Mouse (Mus musculus) inflammation-experienced regulatory T-cells, adult 6 months (primary cell): ENCODE data around the gene Cyb5rl. TPM values are rescaled to one million over a fixed set of nuclear protein-coding genes. Genes with fewer than 3 reads are reported as not detected.

Experiments used
- ATAC-seq: one replicate; pipeline ENCODE4 v1.8.0; 2017
- polyA plus RNA-seq, 3 experiments: library from polyadenylated mRNA; unstranded; fragments of 100-300 nt; shearing (Covaris generic); gene quantifications; one replicate each; pipeline ENCODE4 v1.2.1; 2017

The Cyb5rl gene
- polyA plus RNA-seq, 3 experiments from 2014 or later: 5.4 to 10.4 (median 7.5) TPM

DNA sequence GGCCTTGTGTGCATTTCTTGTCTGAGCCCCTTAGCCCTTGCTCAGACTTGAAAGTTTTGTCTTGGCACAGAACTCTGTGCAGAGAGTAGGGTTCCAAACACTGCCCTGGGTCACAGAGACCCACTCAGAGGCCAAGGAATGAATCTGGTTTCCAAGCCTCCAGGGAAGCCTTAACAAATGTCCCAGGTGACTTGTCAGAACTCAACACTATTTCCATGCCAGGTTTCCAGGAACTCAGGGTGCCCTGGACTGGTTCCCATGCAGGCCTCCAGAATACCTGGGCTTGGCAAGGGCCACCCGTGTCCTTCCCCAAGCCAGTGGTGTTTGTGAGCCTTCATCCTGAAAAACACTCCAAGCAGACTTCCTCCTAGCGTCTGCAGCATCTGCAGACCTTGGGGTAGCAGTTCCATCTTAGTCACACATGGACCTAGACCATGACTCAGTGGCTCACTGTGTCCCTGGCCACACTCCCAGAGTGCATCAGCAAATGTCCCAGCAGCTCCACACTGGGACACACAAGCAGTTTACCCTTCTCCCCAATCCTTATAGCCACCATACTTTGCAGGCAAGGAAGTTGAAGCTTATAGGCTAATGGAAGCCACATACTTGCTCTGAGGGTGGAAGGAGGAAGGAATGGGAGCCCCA, 51.1 kb downstream of the Cyb5rl start:
- no peak for ATAC-seq

DNA sequence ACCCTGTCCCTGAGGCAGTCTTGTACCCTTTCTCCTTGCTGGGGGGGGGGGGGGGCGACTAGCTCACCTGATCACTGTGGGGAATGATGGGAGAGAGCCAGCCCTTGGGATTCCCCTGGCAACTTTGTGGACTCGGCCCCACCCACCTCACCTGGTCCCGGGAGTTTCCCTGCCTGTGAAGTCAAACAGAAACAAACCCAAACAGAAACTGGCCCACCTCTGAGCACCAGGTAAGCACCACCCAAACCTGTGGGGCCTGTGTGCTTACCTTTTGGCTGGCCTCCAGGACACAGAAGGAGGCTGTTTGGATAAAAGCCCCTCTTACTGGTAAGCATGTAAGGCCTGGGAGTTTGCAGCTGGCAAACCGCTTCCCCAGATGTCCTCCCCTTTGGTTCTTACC, 52.3 kb downstream of the Cyb5rl start:
- ATAC-seq: no peak

DNA sequence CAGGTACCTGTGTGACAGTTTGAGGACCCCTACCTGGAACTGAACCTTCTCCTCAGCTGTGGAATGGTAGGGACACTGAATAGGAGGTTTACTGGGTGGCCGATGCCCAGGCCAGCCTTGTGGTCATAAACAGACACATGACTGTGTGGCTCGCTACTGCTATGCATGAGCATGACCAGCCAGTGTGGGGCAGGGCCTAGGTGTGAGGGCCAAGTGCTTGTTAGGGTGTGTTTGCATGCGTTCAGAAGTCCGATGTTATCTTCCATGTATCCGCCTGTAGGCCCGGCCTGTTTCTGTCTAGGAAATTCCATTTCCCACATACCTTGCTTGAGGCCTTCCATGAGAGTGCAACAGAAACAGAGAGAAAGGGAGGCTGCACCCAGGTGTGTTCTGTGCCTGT, 53.9 kb downstream of the Cyb5rl start:
- no peak for ATAC-seq

DNA sequence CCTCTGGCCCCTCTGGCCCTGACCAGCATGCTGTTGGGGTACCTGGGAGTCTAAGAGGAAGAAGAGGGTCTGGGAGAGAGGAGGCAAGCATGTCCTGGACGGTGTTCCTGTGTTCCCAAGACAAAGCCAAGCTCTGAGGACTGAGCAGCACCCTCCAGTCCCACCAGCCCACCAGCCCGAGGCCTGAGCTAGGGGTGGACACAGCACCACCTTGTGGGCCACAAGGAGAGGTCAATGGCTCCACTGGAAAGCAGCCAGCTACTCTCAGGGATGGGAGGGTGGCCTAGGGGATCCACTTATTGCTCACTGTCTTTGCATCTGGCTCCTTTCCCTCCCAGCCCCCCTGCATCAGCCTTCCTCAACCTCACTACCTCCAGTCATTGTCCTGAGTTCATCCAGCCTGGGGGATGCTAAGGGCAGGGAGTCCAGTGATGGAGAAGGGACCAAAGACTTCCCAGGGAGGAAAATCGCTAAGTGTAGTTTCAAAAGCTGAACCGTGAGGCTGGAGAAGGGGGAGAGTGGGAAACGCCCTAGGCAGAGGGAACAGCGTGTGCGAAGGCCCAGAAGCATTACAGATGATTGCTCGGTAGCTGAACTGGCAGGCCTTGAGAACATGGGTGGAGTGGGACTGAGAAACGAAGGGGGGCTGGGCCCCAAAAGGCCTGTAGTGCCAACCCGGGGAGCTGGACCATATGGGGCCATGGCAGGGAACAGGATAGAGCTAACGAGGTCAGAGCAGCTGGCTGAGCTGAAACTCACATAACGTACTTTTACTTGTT, 54.6 kb downstream of the Cyb5rl start:
- no peak for ATAC-seq

DNA sequence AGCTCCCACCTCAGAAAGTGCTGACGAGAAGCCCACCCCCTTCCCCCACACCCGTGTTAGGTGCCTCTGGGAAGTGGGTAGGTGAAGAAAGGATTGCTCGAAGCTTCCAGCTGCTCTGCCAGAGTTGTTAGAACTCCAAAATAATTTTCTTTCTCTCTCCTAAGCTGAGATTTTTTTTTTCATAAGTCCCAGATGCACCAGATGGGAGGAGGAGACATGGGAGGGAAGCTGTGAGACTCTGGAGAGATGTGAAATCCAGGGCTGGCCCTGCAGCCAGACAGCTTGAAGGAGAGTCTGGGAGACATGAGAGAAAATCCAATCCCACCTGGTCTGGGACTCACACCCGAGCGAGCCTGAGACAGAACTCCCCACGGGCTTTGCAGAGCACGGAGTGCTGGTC, 57.6 kb downstream of the Cyb5rl start:
- ATAC-seq: no peak

DNA sequence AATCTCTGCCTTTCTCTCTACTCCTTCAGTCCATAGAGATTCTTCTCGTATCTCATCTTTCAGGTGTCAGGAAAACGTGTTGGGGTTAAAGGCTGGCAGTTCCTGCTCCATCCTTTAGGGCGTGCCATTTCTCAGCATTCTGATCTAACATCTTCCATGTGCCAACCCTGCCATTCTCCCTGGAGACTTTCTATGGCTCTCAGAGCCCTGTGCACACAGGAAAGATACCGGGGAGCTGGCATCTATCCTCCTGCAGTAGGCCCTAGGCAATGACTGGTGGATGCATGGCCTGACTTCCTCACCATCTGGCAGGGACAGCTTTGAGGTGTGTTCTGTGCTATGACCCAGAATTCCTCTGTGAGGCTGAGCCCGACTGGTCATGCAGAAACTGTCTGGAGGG, 58.3 kb downstream of the Cyb5rl start:
- no peak for ATAC-seq

DNA sequence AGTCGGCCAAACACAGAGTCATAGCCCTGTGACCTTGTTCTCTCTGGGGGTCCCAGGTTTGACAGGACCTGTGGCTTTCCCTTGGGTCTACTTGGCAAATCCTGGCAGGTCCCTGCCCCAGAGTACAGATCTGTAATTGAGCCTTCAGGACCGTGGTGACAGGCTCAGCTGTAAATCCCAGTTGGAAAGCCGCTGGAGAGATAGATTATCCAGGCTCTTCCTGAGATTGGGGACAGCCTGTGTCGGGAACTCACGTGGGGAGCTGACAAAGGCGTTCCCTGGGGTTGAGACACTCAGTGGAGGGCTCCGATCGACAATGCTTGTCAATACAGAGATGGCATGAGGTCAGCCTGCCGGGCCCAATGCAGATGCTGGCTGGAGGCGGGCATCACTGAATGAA, 59.6 kb downstream of the Cyb5rl start:
- ATAC-seq: no peak

DNA sequence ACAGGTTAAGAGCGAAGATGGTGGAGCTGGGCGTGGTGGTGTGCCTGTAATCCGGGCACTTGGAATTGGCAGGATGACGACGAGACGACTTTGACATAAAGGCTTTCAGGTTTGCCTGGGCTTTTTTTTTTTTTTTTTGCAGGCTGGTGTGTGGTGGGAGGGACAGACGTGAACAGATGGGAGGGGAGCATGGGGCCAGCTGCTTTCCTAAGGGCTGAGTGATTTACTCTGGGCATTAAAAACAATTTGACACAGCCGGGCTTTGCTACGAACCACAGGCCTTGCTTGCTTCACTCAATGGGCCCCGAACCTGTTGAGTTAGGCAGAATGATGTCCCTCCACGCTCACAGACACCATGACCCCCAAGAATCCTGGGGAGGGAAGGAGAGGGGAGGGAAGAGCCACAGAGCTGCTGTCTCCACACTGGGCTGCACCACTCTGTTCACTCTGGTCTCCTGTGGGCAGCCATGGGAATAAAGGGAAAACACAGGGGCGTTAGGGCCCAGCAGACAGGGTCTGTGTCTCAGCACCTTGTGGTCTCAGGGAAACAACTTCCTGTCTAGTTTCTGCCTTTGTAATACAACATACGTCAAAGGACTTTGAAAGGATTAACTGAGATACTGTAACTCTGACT, 60.2 kb downstream of the Cyb5rl start:
- ATAC-seq: no peak

DNA sequence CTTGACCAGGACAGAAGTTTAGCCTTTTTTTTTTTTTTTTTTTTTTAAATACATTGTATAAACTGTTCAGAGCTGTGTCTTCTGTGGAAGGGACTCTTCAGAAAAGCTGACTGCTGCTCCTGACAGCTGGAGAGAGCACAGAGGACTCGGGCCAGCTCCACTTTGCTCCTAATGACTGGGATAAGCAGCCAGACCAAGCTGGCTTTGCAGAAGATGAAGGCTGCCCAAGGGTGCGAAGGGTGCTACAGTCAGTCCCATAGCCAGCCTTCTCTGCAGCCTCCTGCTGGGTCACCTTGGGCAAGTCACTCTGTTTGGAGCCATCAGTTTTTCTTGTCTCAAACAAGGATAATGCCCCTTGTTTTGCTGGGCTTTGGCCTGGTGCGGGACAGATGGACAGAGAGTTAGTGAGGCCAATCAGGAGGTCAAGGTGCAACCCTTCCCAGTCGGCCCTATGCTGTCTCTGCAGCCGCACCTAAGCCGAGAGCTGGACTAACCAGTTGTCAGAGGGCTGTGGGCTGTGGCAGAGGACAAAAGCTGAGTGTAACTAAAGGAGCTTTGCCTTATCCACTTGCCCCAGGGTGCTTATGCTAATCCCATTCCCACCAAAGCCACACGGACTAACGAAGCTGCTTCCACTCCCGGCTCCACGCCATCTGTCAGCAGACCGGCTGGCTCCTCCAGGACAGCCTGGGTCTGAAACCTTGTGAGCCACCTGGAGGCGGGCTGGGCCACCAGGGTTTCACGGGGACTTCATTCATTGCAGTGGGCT, 61.3 kb downstream of the Cyb5rl start:
- no peak for ATAC-seq

DNA sequence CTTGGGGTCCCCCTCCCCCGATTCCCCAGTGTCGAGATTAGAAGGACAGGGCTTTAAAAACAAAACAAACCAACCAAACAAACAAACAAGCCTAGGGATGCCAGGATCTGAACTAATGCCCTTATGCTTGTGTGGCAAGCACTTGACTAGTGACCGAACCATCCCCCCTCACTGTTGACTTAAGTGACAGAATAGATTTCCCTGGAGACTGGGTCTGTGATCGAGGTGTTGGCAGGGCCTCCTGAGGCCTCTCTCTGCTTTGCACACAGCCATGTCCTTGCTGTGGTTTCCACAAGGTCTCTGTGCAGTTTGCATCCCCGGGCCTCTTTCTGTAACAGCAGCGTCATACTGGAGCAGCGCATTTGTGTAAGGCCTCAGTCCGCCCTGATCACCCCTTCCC, 62.6 kb downstream of the Cyb5rl start:
- no peak for ATAC-seq

DNA sequence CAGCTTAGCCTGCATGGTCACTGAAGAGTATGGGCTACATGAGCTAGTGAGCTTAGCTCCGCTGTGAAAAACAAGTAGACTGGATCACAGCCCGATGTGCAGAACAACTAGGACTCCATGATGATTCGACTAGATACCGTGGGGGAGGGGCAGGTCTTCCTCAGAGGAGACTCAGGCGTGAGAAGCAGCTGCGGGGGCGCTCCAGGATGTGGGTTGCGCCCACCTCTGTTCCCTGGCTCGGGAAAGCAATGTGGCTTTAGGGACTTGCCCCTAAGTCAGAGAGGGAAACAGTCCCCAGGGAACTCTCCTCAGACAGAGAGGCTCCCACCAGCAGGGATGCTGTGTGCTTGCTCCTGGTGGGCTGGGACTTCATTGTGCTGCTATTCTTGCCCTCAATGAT, 63.7 kb downstream of the Cyb5rl start:
- ATAC-seq: no peak

DNA sequence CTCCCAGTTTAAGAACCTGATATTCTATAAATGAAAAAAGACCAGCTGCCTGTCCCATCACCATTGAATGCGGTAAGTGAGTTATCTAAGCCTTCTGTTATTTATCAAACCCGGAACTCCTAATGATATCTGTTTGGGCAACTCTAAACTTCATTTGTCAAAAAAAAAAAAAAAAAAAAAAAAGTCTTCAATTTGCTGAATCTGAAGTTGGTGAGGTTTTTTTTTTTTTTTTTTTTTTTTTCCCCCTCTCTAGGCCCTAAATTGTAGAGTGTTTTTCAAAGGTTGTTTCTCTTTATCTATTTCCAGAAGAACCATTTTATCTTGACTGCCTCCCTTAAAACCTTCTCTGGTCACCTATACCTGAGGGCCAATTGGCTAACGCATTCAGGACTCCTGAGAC, 68.1 kb downstream of the Cyb5rl start:
- ATAC-seq: no peak

DNA sequence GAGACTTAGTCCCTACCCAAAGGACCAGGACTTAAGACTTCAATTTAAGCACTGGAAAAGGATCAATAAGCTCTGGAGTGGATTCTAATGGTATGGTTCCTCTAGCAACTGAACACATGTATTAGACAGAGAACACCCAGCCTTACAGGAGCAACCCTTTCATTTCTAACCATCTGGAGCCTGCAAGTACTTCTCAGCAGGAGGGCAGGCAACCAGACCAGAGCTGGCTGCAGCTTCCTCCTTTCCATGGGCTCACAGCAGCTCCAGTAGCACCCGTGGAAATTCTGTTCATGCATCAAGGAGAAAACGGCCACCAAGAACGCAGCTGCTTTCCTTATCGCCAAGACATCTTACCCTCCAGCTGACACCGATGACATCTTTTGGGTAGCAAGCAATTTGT, 68.9 kb downstream of the Cyb5rl start:
- ATAC-seq: no peak

DNA sequence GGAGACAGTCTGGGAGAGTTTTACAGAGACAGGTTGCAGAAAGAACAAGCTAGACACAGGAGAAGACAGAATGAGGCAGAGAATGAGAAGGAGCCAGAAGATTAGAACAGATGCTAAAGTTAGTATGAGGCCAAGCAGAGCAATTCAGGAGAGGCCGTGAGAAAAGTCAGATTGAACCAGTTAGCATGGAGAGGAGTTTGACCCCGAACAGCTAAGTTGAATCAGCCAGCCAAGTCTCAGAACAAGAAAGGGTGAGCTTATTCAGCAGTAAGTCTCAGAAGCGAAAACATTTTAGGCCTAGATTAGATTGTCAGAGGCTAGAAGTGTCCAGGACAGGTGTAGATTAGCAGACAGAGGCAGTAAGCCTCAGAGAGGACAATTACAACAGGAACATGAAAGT, 69.7 kb downstream of the Cyb5rl start:
- ATAC-seq: no peak

Other genes with a start within 250 kb of the Cyb5rl start
- gene Ssbp3, start 156.3 kb upstream of the Cyb5rl start, polyA plus RNA-seq: 10 to 100 TPM; 36.1 to 45.6 (median 43.4) TPM
- gene Mrpl37, start 120 bp upstream of the Cyb5rl start, polyA plus RNA-seq: 10 to 100 TPM; 38.2 to 53.0 (median 44.6) TPM
- gene Cdcp2, start 29.9 kb downstream of the Cyb5rl start, polyA plus RNA-seq: not detected
- 100 to 1,000 TPM; 391 to 444 (median 391) TPM for gene Tmem59, start 111.4 kb downstream of the Cyb5rl start, polyA plus RNA-seq
- 10 to 100 TPM; 13.6 to 25.2 (median 13.7) TPM for gene Tceanc2, start 112.1 kb downstream of the Cyb5rl start, polyA plus RNA-seq
- gene Ldlrad1, start 142.2 kb downstream of the Cyb5rl start, polyA plus RNA-seq: under 1 TPM in 1 of 3 experiments, not detected in 2; 0.57 TPM
- gene Lrrc42, start 186.5 kb downstream of the Cyb5rl start, polyA plus RNA-seq: 10 to 100 TPM; 18.8 to 25.8 (median 24.0) TPM
- gene Hspb11, start 186.6 kb downstream of the Cyb5rl start, polyA plus RNA-seq: 10 to 100 TPM; 25.5 to 30.0 (median 25.5) TPM
- not detected for gene Dio1, start 240.2 kb downstream of the Cyb5rl start, polyA plus RNA-seq
- gene Yipf1, start 247.4 kb downstream of the Cyb5rl start, polyA plus RNA-seq: 100 to 1,000 TPM in 2 of 3 experiments, 10 to 100 TPM in 1; 84.1 to 102 (median 101) TPM